Mouse (Mus musculus): Measurements from ENCODE around the gene Astl.

GRCm38 (mm10) chr2:127371484-127371861, 33.0 kb downstream of the Astl start:
- TF ChIP-seq POLR2A (IDR thresholded peaks at IDR 0.05; ENCODE audit: extremely low read depth, insufficient read depth, low read length) (no peak), CTCF (IDR thresholded peaks at IDR 0.05; ENCODE audit: low read depth, low read length) (no peak)

All from liver, adult 2 months (tissue).